Mouse (Mus musculus) liver, embryonic 14.5 days (tissue): ENCODE data around the gene Eif3k.

Experiments
- CTCF ChIP-seq: IDR thresholded peaks from 2 replicates; pipeline ENCODE4 v1.5.1; 2016; ENCODE audit warnings: antibody characterized with exemption, low read depth, control low read depth
- EP300 ChIP-seq: IDR thresholded peaks from 2 replicates; pipeline ENCODE4 v1.6.1; 2016; ENCODE audit warnings: antibody characterized with exemption, low read depth

GRCm38 (mm10) chr7:29022479-29022878, 40.8 kb upstream of the Eif3k start:
- no peak for TF ChIP-seq CTCF
- TF ChIP-seq EP300, result no peak
